Mouse (Mus musculus) CH12F3 (cell line): Measurements from ENCODE around the gene Calu.
"Not testable (repeated sequence)": the region's sequence is repeated elsewhere in the genome, so short reads cannot be mapped to it uniquely, and the experiment has no call there.

Experiments
- in situ Hi-C: fragments of 300-500 bp; cut with MboI; formaldehyde crosslinking; loops from 2 replicates; pipeline ENCODE4 v1.14.3; 2020; ENCODE audit warnings: low sequenced_read_pairs

The Calu gene

DNA sequence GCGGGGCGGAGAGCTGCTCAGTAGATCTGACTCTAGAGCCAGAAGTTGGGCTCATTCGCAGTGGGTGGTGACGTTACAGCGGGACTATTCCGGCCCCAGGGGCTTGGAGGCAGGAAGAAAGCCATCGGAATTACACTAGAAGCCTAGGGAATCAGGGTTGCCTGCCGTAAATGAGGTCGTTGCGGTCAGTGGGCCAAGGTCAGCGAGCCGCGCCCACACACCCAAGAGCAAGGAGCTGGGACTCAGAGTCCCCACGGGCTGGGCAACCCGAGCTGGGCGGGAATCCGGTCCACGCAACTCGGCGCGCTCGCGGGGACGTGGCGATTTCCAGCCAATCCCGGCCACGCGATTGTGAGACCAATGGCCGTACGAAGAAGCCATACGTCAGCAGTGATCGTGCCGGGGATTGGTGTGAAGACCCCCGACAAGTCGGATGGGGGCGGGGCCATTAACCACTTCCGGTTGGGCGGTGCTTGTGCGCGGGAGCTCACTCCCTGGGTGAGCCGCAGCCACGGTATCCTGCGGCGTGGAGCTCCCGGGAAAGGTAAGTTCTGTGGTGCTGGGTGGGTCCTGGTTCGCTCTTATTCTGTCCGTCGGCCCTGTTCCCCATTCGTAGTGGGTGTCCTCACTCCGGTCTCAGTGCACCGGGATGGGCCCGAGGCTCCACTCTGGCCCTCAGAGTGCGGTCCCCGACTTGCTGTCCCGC lies at the start of gene Calu:
Gene Calu (plus strand): TSS at position 405 of the 706 bp plus-strand sequence.
- in situ Hi-C loops: no loop called here

DNA sequence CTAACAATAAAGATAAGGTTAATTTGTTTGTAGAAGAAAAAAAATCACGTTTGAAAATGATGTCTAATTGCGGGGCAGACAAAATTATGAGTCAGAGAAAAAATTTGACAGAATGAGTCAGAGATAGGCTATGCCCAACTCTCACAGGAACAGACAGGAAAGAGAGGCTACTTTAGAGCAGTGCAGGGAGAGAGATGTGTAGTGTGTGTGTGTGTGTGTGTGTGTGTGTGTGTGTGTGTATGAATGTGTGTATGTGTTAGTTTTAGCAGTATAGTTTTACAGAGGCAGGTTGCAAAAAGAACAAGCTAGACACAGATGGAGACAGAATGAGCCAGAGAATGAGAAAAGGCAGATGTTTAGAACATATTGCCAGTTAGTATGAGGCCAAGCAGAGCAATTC lies 48.8 kb upstream of the Calu start:
- in situ Hi-C loops: no loop called here

DNA sequence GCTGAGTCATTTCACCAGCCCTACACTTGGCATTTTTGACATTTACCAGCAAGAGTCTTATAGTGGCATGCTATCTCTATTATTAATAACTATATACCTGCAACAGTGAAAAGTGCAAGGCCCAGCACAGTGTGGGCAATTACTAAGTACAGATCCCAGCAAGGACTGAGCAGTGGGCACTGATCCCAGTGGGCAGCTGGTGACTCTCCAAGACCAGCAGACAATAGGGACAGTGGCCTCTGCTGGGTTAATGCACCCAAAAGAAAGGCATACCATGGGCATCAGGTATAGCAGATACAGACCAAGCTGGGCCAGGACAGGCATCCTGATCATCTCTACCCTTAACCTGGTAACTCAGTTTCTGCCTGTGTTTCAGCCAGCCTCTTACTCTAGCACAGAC lies 44.6 kb upstream of the Calu start:
- in situ Hi-C loops: no loop called here

GRCm38 (mm10) chr6:29303726-29304125 lies 44.1 kb upstream of the Calu start:
- in situ Hi-C loops: no loop called here

GRCm38 (mm10) chr6:29305462-29305861 lies 42.4 kb upstream of the Calu start:
- in situ Hi-C loops: no loop called here

DNA sequence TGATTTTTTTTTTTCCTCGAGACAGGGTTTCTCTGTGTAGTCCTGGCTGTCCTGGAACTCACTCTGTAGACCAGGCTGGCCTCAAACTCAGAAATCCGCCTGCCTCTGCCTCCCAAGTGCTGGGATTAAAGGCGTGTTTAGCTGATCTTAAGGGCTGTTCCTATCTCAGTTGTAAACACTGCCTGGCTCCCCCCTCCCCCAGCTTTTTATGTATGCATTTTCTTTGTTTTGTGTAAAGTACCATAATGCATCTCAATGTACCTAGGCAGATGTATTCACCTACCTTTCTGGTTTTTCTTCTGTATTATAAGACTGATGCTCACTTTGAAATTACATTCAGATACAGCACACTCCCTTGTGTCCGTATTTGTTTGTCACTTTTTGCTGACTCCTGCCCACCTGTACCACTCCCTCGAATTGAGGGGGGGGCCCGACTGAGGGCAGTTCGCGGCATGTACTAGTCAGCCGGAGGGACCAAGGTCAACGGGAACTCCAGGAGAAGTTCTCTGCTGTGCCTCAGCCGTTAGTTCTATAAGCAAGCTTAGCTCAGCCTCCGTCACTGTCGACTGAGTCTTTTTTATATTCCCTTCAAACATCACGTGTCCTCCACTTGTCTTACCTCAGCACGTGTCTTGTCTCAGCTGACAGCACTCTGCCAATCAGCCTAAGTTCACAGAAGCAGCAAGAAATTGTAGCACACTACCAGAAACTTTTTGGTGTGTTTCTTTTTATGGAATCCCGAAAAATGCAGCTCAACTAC lies 38.8 kb upstream of the Calu start:
- in situ Hi-C loops: no loop called here

- in situ Hi-C loops: no loop called here
Observed at GRCm38 (mm10) chr6:29313690-29314202, 34.1 kb upstream of the Calu start.

DNA sequence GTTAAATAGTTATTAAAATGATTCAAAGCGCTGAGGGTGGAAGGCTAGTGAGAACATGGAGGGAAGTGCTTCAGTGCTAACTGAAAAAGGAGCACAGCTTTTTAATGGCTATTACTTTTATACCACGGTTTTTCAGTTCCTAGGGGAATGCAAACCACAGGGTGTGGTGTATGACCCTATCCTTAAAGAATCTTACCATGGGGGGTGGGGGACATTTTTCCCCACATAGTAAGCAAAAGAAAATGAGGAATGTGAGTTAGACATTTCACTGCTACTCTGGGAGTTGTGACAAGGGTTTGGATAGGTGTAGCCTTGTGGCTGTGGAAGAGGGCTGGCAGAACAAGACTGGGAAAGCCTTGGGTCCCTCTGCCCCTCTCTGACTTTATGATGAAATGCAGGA lies 30.6 kb upstream of the Calu start:
- in situ Hi-C loops: no loop called here

GRCm38 (mm10) chr6:29317941-29318340 lies 29.9 kb upstream of the Calu start:
- in situ Hi-C loops: no loop called here

DNA sequence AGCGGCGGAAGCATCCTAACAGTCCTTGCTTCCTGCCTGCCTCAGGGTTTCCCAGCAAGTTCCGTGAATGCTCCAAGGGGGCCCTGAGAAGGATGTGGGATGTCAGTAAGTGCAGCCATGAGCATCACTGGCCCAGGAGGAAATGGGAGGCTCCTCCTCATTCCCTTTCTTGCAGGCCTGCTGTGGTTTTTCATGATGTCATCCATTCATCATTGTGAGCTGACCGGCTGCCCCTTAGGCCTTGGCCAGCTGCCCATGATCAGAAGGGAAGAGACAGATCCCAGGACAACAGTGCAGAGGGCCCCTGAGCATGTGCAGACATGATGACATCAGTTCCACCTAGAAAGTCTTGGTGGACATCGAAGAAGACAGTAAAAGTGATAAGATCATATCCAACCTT lies 29.0 kb upstream of the Calu start, which contains the start of gene Fam71f1:
Gene Fam71f1 (plus strand): TSS at position 262 of the 400 bp plus-strand sequence.
- in situ Hi-C loops: no loop called here

DNA sequence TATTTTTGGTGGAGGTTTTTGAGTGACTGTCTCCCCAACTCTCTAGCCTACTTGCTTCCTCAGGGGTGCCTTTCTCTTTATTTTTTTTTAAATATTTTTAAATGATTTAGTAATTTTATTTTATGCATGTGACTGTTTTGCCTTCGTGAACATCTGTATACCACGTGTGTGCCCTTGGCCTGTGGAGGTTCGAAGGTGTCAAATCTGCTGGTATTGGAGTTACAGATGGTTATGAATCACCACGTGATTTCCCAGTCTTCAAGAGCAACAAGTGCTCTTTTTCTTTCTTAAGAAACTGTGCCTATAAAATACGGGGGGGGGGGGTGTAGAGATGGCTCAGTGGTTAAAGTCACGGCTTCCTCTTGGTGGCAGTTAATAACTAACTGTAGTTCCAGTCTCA lies 26.3 kb upstream of the Calu start:
- in situ Hi-C loops: no loop called here

DNA sequence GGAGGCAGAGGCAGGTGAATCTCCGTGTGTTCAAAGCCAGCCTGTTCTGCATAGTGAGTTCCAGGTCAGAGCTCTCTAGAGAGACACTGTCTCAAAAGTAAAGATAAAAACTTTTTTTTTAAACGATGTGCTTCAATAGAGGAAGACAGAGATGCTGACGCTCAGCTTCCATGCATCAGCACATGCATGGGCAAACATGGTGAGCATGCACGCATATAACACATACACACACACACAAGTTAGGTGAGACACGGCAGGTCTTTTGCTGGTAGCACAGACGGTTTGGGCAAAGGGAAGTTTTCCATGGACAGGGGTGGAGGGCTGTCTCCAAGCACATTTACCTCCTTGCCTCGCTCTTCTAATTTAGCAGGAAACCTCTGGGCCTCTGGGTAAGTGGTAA lies 25.7 kb upstream of the Calu start:
- in situ Hi-C loops: no loop called here

DNA sequence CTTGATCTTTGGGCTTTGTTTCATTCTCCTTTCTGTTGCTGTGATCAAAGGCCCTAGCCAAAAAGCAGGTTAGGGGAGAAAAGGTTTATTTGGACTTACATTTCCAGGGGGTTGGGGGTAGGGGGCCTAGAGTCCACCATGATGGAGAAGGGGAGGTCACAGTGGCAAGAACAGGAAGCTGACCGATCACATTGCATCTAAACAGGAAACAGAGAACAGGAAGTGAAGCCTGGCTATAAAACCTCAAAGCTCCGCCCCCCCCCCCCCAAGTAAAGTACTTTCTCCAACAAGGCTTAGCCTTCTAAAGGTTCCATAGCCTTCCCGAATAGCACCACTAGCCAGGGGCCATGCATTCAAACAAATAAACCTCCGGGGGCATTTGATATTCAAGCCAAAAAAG lies 25.1 kb upstream of the Calu start:
- in situ Hi-C loops: no loop called here

DNA sequence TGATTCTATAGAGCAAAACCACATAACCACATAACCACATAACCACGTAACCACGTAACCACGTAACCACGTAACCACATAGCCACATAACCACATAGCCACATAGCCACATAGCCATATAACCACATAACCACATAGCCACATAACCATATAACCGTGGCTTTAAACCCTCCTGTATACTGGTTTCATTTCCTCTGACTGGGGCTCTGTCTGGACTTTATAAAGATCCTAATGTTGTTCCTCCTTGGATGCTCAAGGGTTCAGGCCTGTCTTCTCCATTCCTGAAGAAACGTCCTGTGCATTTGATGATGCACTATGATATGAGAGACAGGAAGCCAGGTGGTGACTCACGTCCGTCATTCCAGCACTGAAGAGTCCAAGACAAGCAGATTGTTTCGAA lies 20.9 kb upstream of the Calu start:
- in situ Hi-C loops: no loop called here

DNA sequence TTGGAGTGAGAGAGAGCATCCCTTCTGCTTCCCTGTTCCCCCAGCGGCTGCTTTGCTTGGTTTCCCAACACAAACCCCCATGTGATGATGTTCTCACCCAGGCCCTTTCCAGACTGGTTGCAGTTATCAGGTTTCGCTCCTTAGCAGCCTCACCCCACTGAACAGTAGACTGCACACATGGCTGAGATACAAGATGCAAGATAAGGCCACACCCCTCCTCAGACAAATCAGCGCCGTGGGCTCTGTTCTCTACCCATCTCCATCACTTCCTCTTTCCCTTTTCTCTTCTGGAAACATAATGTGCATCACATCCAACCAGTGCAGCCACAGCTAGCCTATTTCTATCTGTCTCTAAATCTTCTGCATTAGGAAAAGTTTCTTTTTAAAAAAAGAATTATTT lies 18.4 kb upstream of the Calu start:
- in situ Hi-C loops: no loop called here

DNA sequence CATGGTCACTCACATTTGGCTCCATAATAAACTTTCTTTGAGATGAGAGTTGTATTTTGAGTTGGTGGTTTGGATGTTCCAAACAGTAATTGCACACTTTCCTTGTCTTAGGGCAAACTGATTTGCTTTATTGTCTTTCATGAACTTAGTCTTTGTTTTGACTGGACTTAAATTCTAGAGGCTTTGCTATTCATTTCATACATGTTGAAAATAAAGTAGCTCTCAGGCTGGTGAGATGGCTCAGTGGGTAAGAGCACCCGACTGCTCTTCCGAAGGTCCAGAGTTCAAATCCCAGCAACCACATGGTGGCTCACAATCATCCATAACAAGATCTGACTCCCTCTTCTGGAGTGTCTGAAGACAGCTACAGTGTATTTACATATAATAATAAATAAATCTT lies 1.4 kb upstream of the Calu start:
- in situ Hi-C loops: not testable (repeated sequence)

DNA sequence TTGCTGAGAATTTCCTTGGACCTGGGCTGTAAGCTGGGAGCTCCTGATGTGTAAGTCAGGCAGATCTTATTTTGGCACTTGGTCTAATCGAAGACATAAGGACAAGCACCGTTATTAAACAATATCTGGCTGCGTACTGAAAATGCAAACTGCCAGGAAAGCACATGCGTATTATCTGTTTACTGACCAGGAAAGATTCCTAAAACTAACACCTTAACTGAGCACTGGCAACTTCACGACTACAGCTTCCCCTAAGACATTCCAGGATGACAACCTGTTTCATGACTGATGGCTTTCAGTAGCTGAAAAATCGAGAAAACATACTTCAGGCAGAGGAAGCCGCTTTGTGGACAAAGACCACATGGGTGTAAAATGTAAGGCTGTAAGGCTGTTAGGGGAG lies 680 bp upstream of the Calu start:
- in situ Hi-C loops: no loop called here

GRCm38 (mm10) chr6:29348371-29348724 lies 479 bp downstream of the Calu start:
- in situ Hi-C loops: no loop called here

DNA sequence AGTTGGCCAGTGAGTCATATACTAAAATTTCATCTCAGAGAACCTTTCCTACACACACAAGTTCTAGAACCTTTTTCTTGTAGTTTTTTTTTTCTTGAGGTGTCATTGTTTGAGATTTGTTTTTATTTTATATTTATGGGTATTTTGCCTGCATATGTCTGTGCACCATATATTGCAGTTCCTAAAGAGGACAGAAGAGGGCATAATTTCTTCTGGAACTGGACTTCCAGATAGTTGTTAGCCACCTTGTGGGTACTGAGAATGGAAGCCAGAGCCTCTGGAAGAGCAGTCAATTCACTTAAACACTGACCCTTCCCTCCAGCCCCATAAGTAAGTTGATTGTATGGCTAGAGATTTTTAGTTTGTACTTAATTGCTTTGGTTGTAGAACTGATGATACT lies 3.7 kb downstream of the Calu start:
- in situ Hi-C loops: no loop called here

DNA sequence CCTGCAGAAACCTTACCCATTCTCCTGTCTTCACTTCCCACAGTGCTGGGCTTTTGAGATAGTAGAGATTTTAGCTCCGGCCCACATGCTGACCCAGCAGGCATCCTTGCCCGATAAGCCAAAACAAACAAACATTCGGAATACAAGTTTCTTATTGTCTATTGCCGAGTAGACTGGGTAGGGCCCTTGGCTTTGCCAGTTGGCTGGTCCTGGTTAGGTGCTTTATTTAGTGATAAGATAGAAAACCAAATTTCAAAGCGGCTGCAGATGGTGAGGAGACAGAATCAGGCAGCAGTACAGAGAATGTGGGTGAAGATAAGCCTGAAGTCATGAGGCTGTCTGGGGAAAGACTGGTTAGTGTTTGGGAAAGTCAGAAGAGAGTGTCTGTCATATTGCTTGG lies 4.9 kb downstream of the Calu start:
- in situ Hi-C loops: no loop called here

- in situ Hi-C loops: no loop called here
Observed at GRCm38 (mm10) chr6:29359386-29359785, 11.5 kb downstream of the Calu start.

DNA sequence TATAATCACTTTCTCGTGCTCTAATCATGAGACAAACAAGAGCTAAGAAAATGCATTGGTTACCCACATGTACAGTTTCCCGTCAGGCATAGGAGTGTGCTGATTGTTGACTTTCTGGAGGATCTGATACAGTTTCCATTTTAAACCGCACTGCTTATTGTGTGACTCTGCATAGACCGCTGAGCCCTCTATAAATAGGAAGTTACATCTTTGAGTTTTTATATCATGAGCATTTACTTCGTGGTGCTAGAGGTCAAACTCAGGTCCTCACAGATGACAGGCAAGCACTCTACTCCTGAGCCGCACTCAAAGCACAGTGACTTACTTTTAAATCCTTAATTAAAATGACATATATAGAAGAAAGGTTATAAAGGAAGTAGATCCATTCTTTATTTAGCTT lies 12.3 kb downstream of the Calu start:
- in situ Hi-C loops: no loop called here
